Mouse (Mus musculus) granulocyte monocyte progenitor cell, adult 5-6 weeks (primary cell): ENCODE measurements at regions not wholly inside any gene's neighbourhood (a gene's known extent, or its start where the extent isn't known, plus 50 kb on each side); places are given as distances from the start of the nearest gene placed in this dataset.
A peak's percentile ranks its signal among the peaks of the same experiment; 100 is the strongest.

ENCODE experiments used
- ATAC-seq: replicated peaks from 2 replicates; pipeline ENCODE4 v1.8.0; 2016; ENCODE audit warnings: mild to moderate bottlenecking, moderate TSS enrichment, inconsistent platforms; ENCODE audit not compliant: poor library complexity, severe bottlenecking

DNA sequence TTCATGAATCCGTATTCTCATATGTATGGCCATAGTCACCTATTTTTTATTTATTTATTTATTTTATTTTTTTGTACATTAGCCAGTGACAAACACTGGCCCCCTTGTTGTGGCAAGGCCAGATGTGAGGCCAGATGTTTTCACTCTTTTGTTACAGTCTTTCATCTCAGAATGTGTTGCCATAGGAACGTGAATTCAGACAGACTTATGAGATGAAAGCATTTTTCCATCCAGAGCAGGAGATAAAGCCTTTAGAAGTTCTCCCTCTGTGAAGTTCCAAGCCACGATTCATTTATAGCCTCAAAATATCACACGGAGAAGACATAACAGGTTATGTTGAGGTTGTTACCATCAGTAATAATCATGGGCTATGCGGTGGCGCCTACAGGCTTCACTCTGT lies 220.9 kb downstream of the Arpp21 start:
- no peak for ATAC-seq

DNA sequence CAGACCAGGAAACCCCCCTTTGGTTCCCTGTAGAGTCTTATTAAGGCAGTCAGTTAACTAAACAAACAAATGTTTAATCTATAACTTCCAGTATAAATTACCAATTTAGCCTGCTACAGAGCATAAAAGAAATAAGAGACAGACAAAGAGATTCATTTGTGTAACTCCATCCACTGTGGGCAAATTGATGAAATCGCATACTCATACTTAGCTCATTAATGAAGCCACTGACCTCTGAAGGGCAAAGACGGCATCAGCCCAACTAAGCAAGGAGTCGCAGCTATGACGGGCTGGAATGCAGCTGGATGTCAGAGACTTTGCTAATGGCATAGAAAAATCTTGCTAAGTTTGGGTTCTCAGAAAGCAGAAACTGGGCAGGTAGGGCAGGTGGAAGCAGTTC lies 241.3 kb downstream of the Arpp21 start:
- ATAC-seq: no peak

GRCm38 (mm10) chr9:111993844-111994243 lies 241.9 kb downstream of the Arpp21 start:
- no peak for ATAC-seq

DNA sequence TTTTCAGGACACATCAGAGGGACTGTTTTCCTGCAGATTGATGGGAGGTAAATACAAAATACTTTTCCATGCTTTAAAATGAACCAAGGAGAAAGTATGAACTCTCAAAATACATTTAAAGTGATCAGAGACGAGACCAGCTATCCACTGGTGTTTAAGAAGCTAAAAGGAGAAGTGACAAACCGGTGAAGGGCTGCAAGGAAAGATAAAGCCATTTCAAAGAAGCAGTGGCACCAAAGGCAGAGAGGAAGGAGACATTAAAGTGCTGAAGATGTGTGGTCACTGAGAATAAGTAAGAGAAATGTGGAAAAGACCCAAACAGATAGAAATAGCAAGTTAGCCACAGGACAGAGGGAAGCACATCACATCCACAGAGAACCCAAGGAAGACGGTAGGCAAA lies 245.7 kb downstream of the Arpp21 start:
- ATAC-seq: no peak

- ATAC-seq: no peak
Measured at GRCm38 (mm10) chr9:111963405-111964037, 272.2 kb downstream of the Arpp21 start.

DNA sequence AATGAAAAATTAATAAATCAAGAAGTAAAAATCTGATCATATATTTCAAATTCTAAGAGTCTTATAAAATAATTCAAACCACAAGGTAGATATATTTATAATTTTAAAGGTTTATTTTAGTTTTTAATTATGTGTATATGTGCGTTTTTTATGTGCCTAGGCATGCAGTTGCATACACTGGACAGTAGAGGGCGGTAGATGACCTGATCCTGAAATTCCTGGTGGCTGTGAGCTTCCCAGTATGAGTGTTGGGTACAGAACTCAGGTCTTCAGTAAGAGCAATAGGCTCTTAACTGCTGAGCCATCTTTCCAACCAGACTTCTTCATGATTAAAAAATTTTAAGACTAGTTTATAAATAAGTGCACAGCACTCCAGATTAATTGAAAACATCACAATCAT lies 267.7 kb upstream of the Stac start:
- no peak for ATAC-seq

DNA sequence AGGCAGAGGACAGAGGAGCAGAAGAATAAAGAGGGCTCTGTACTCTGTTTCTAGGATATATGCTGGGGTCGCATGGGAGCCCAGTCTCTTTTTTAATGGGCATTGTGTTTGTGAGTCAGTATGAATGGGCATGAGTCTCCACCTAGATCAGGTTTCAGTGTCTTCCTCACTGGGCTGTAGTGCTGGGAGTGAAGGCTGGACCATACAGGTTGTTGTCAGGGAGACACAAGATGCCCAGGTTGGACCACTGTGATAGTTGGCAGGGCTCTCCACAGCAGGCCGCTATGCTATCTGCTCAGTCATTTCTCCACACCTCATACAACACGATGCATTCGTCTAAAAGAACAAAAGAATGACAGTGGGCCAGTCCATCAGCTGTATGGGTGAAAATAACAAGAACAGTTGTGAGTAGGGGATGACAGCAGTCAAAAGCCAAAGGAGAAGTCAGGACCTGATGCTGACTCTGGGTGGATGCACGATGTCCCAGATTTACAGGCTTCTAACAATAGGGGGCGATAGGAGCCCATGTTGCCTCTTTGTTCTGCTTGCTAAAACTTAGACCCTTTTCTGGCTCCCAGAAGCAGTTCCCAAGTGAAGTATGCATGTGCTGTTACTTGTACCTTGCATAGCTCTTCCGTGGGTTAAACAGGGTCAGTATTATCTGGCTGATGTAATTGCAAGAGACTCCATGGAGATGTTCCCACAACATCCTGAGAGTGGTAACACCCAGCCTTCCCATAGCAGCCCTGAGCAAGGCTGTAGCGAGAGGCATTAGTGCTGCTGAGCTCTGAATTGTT lies 249.3 kb upstream of the Stac start:
- ATAC-seq: no peak; the same call in 1 of the 2 replicates

GRCm38 (mm10) chr9:111932455-111932854 lies 242.3 kb upstream of the Stac start:
- ATAC-seq: no peak

DNA sequence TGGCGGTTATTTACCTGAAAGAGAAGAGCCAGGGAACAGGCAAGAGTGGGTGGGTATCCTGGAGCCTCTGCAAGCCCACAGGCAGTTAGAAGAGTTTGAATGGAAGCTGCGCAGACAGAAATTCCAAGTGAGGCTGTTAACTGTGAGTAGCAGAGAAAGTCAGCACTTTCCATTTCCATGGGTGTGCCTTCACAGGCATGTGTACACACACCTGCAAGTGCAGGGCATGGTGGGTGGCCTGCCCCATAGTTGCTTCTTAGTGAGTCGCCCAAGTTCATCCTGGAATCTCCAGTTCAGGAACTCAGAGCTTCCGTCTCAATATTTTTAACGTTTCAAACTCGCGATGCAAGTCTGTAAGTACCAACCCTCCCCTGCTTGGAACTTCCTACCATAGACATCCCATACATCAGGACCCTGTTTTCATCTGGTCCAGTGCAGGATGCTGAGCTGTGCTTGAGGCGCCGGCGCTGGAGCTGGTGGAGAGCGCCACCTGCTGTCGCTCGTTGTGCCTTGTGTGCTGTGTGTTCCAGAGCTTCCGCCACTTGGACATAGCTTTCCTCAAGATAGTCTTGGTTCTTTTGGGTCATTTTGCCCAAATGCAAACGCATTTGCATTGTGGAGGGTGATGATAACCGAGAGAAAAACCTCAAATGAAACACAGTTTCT lies 228.3 kb upstream of the Stac start:
- peak; percentile 87 for ATAC-seq

DNA sequence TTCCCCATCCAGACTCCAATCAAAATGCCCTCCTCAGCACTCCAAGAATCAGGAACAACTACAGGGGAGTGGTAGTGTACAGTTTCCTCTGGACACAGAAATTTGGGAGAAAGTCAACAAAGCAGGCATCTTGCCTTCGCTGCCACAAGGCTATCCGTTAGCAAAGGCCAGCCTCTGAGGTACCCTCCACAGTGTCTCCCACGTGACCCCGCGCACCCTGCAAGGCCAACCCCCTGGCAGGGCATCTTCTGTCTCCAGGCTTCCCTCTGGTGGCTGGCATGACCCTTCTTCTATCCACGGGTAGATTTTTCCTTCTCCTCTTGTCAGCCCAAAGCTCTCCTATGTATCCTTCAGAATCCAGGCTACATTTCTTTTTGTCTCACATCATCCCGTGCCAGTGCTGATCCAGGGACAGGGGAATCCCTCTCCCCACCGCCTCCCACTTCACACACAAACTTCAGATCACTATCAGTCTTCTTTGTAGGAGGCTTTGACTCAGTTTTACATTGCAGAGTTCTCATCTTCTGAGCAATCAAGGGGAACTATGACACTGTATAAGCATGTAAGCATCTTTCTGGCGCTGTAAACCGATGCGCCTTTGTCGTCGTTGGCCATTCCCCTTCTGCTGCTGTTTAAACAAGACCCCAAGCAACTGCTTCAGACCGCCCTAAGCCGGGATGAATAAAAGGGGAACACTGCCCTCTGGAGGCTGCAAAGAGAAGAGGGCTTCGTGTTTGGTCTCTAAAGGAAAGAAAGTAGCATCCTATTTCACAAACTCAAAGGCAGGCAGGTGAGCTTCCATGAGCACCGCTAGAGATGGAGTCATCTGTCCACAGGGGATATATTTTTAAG lies 226.8 kb upstream of the Stac start:
- ATAC-seq: peak; percentile 72

- ATAC-seq: no peak
Measured at GRCm38 (mm10) chr9:111908806-111909205, 218.7 kb upstream of the Stac start.

- no peak for ATAC-seq
Measured at GRCm38 (mm10) chr9:111900196-111900595, 210.0 kb upstream of the Stac start.

DNA sequence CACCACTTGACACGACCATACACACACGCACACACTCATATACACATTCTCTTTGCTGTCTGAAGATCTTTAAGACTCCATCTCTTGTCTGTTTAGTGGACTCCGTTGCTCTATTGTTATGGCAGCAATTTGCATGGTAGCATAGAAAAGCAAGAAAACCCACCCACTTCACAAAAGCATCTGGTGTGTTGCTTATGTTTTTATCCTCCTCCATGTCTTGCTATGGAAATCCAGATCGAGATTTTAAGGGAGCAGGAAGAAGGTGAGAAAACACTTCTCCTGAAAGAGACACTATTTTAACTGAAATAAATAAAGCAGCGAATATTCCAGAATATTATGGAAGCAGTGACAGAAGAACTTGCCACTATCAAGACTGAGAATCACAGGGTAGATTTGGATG lies 207.5 kb upstream of the Stac start:
- ATAC-seq: no peak

- no peak for ATAC-seq
Measured at GRCm38 (mm10) chr9:111879710-111880109, 189.6 kb upstream of the Stac start.

GRCm38 (mm10) chr9:111876846-111877245 lies 186.7 kb upstream of the Stac start:
- no peak for ATAC-seq

GRCm38 (mm10) chr9:111870466-111870865 lies 180.3 kb upstream of the Stac start:
- no peak for ATAC-seq

DNA sequence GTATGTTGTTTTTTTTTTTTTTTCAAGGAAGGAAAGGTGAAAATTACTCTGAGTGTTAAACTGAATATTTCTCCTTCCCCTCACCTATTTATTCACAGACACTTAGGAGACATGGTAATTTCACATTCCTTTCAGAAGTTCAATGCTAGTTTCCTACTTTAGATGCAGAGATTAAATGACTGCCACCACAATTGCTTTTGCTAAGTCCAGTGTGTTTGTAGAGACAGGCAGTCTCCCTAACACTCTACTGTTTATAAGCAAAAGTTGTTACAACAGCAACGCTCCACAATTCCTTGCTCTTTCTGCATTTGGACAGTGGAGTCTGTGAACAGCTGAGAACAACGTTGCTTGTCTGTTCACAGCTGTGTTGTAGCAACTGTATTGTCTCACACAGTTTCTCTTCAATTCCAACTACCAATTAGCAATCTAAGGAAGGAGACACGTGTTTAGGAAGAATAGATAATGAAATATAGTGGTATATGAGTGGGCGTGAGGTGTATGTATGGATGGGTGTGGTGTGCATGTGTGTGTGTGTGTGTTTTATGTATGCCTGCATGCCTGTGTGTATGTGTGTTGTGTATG lies 179.7 kb upstream of the Stac start:
- no peak for ATAC-seq

DNA sequence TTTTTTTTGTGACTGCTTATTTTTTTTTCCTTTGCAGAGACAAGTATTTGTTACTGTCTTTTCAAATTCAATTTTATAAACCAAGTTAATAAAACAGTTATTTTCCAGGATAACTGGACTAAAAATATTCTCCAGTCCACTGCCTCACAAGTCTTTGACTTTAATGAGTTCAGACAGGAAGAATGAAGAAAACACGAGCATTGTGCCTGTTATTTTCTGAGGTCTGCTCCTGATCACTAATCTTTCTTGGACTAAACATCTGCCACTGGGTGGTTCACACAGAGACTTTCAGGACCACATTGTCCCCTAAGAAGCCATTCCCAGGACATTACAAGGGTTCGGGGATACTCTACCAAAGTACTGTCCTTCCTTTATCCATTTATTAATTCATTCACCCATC lies 167.9 kb upstream of the Stac start:
- ATAC-seq: no peak

- no peak for ATAC-seq
Measured at GRCm38 (mm10) chr9:111854976-111855375, 164.8 kb upstream of the Stac start.

GRCm38 (mm10) chr9:111846366-111846765 lies 156.2 kb upstream of the Stac start:
- no peak for ATAC-seq
